Mouse (Mus musculus): Measurements from ENCODE around the gene Atp1a4. TPM values are rescaled to one million over a fixed set of nuclear protein-coding genes. Genes with fewer than 3 reads are reported as not detected.

The Atp1a4 gene
- polyA plus RNA-seq, 1 experiment from 2014 or later, result not detected

GRCm38 (mm10) chr1:172289617-172289946 is 31.4 kb upstream of the Atp1a4 start:
- Histone ChIP-seq H3K9ac (ENCODE audit: low read length) (no peak overlapping the region), H3K4me2 (no peak overlapping the region), H3K27ac (ENCODE audit: low read depth, low read length) (no peak overlapping the region), H3K27me3 (ENCODE audit: control insufficient read depth, insufficient read depth, low read length) (no peaks in the 10 kb centered on the region), H3K4me1 (ENCODE audit: control insufficient read depth, insufficient read depth, low read length) (no peaks in the 10 kb centered on the region), H3K4me3 (ENCODE audit: low read depth, low read length) (no peak overlapping the region), H3K9me3 (ENCODE audit: control insufficient read depth, low read length) (no peaks in the 10 kb centered on the region), H3K36me3 (ENCODE audit: control insufficient read depth, insufficient read depth, low read length) (no peaks in the 10 kb centered on the region)
- DNase-seq (ENCODE audit: low spot score, missing footprints), result no peak
- ATAC-seq (ENCODE audit: low FRiP score), result no peak
- WGBS, result 93% methylated on average over 3 of the region's 3 CpGs

- 92% methylated on average over 11 of the region's 11 CpGs for WGBS
Measured at GRCm38 (mm10) chr1:172288900-172289616, 30.8 kb upstream of the Atp1a4 start.

GRCm38 (mm10) chr1:172286740-172287139 is 28.5 kb upstream of the Atp1a4 start:
- Histone ChIP-seq H3K4me3 (ENCODE audit: low read depth, low read length) (no peak overlapping the region), H3K27me3 (ENCODE audit: control insufficient read depth, insufficient read depth, low read length) (no peaks in the 10 kb centered on the region), H3K27ac (ENCODE audit: low read depth, low read length) (no peak overlapping the region), H3K9me3 (ENCODE audit: control insufficient read depth, low read length) (no peaks in the 10 kb centered on the region), H3K4me1 (ENCODE audit: control insufficient read depth, insufficient read depth, low read length) (no peaks in the 10 kb centered on the region), H3K9ac (ENCODE audit: low read length) (no peak overlapping the region), H3K36me3 (ENCODE audit: control insufficient read depth, insufficient read depth, low read length) (no peaks in the 10 kb centered on the region), H3K4me2 (no peak overlapping the region)
- no peak for ATAC-seq (ENCODE audit: low FRiP score)
- 85% methylated on average over 5 of the region's 5 CpGs for WGBS
- DNase-seq (ENCODE audit: low spot score, missing footprints), result no peak

More at GRCm38 (mm10) chr1:172288900-172289616, 30.8 kb upstream of the Atp1a4 start:
- ATAC-seq (ENCODE audit: low FRiP score) (no peak), DNase-seq (ENCODE audit: low spot score, missing footprints) (no peak)
- no peaks in the 10 kb centered on the region for H3K4me1 ChIP-seq (ENCODE audit: control insufficient read depth, insufficient read depth, low read length)
- H3K27me3 ChIP-seq (ENCODE audit: control insufficient read depth, insufficient read depth, low read length), result no peaks in the 10 kb centered on the region
- H3K4me2 ChIP-seq, result no peak overlapping the region
- no peak overlapping the region for H3K27ac ChIP-seq (ENCODE audit: low read depth, low read length)
- H3K4me3 ChIP-seq (ENCODE audit: low read depth, low read length), result no peak overlapping the region
- no peaks in the 10 kb centered on the region for H3K9me3 ChIP-seq (ENCODE audit: control insufficient read depth, low read length)
- no peak overlapping the region for H3K9ac ChIP-seq (ENCODE audit: low read length)
- H3K36me3 ChIP-seq (ENCODE audit: control insufficient read depth, insufficient read depth, low read length), result no peaks in the 10 kb centered on the region

- ATAC-seq (ENCODE audit: low FRiP score), result no peak
- no peak overlapping the region for H3K9ac ChIP-seq (ENCODE audit: low read length)
- H3K36me3 ChIP-seq (ENCODE audit: control insufficient read depth, insufficient read depth, low read length), result no peaks in the 10 kb centered on the region
- H3K4me1 ChIP-seq (ENCODE audit: control insufficient read depth, insufficient read depth, low read length), result no peaks in the 10 kb centered on the region
- 89% methylated on average over 14 of the region's 14 CpGs for WGBS
- no peak overlapping the region for H3K4me2 ChIP-seq
- H3K27me3 ChIP-seq (ENCODE audit: control insufficient read depth, insufficient read depth, low read length), result no peaks in the 10 kb centered on the region
- no peak for DNase-seq (ENCODE audit: low spot score, missing footprints)
- H3K9me3 ChIP-seq (ENCODE audit: control insufficient read depth, low read length), result no peaks in the 10 kb centered on the region
- no peak overlapping the region for H3K27ac ChIP-seq (ENCODE audit: low read depth, low read length)
- no peak overlapping the region for H3K4me3 ChIP-seq (ENCODE audit: low read depth, low read length)
Measured at GRCm38 (mm10) chr1:172284221-172284620, 26.0 kb upstream of the Atp1a4 start.

- WGBS, result 92% methylated on average over 6 of the region's 6 CpGs
- Histone ChIP-seq H3K9ac (ENCODE audit: low read length) (no peak overlapping the region), H3K27ac (ENCODE audit: low read depth, low read length) (no peak overlapping the region), H3K27me3 (ENCODE audit: control insufficient read depth, insufficient read depth, low read length) (no peaks in the 10 kb centered on the region), H3K9me3 (ENCODE audit: control insufficient read depth, low read length) (no peaks in the 10 kb centered on the region), H3K4me3 (ENCODE audit: low read depth, low read length) (no peak overlapping the region), H3K4me2 (no peak overlapping the region), H3K36me3 (ENCODE audit: control insufficient read depth, insufficient read depth, low read length) (no peaks in the 10 kb centered on the region), H3K4me1 (ENCODE audit: control insufficient read depth, insufficient read depth, low read length) (no peaks in the 10 kb centered on the region)
- ATAC-seq (ENCODE audit: low FRiP score) (no peak), DNase-seq (ENCODE audit: low spot score, missing footprints) (no peak)
Measured at GRCm38 (mm10) chr1:172283073-172283472, 24.9 kb upstream of the Atp1a4 start.

- no peaks in the 10 kb centered on the region for H3K4me1 ChIP-seq (ENCODE audit: control insufficient read depth, insufficient read depth, low read length)
Measured at GRCm38 (mm10) chr1:172281522-172282254, 23.5 kb upstream of the Atp1a4 start.

GRCm38 (mm10) chr1:172279768-172280509 is 21.7 kb upstream of the Atp1a4 start:
- ATAC-seq (ENCODE audit: low FRiP score), result no peak; the same call in 1 of the 2 replicates
- H3K4me2 ChIP-seq, result no peak overlapping the region
- DNase-seq (ENCODE audit: low spot score, missing footprints), result no peak
- H3K9ac ChIP-seq (ENCODE audit: low read length), result no peak overlapping the region
- WGBS, result 83% methylated on average over 16 of the region's 16 CpGs
- no peaks in the 10 kb centered on the region for H3K9me3 ChIP-seq (ENCODE audit: control insufficient read depth, low read length)
- H3K4me1 ChIP-seq (ENCODE audit: control insufficient read depth, insufficient read depth, low read length), result no peaks in the 10 kb centered on the region
- H3K4me3 ChIP-seq (ENCODE audit: low read depth, low read length), result no peak overlapping the region
- no peaks in the 10 kb centered on the region for H3K27me3 ChIP-seq (ENCODE audit: control insufficient read depth, insufficient read depth, low read length)
- H3K27ac ChIP-seq (ENCODE audit: low read depth, low read length), result no peak overlapping the region
- no peaks in the 10 kb centered on the region for H3K36me3 ChIP-seq (ENCODE audit: control insufficient read depth, insufficient read depth, low read length)

More at GRCm38 (mm10) chr1:172281522-172282254, 23.5 kb upstream of the Atp1a4 start:
- 90% methylated on average over 10 of the region's 10 CpGs for WGBS
- no peak overlapping the region for H3K4me2 ChIP-seq
- DNase-seq (ENCODE audit: low spot score, missing footprints) (no peak), ATAC-seq (ENCODE audit: low FRiP score) (no peak)
- no peaks in the 10 kb centered on the region for H3K27me3 ChIP-seq (ENCODE audit: control insufficient read depth, insufficient read depth, low read length)
- no peak overlapping the region for H3K9ac ChIP-seq (ENCODE audit: low read length)
- no peaks in the 10 kb centered on the region for H3K9me3 ChIP-seq (ENCODE audit: control insufficient read depth, low read length)
- no peak overlapping the region for H3K27ac ChIP-seq (ENCODE audit: low read depth, low read length)
- H3K4me3 ChIP-seq (ENCODE audit: low read depth, low read length), result no peak overlapping the region
- no peaks in the 10 kb centered on the region for H3K36me3 ChIP-seq (ENCODE audit: control insufficient read depth, insufficient read depth, low read length)

GRCm38 (mm10) chr1:172278328-172278727 is 20.1 kb upstream of the Atp1a4 start:
- ATAC-seq (ENCODE audit: low FRiP score), result no peak
- Histone ChIP-seq H3K4me1 (ENCODE audit: control insufficient read depth, insufficient read depth, low read length) (no peaks in the 10 kb centered on the region), H3K27ac (ENCODE audit: low read depth, low read length) (no peak overlapping the region), H3K4me3 (ENCODE audit: low read depth, low read length) (no peak overlapping the region), H3K27me3 (ENCODE audit: control insufficient read depth, insufficient read depth, low read length) (no peaks in the 10 kb centered on the region), H3K36me3 (ENCODE audit: control insufficient read depth, insufficient read depth, low read length) (no peaks in the 10 kb centered on the region), H3K4me2 (no peak overlapping the region), H3K9me3 (ENCODE audit: control insufficient read depth, low read length) (no peaks in the 10 kb centered on the region), H3K9ac (ENCODE audit: low read length) (no peak overlapping the region)
- DNase-seq (ENCODE audit: low spot score, missing footprints), result no peak
- 90% methylated on average over 13 of the region's 13 CpGs for WGBS

GRCm38 (mm10) chr1:172277172-172277571 is 19.0 kb upstream of the Atp1a4 start:
- WGBS, result 85% methylated on average over 3 of the region's 3 CpGs
- Histone ChIP-seq H3K36me3 (ENCODE audit: control insufficient read depth, insufficient read depth, low read length) (no peaks in the 10 kb centered on the region), H3K27ac (ENCODE audit: low read depth, low read length) (no peak overlapping the region), H3K27me3 (ENCODE audit: control insufficient read depth, insufficient read depth, low read length) (no peaks in the 10 kb centered on the region), H3K4me2 (no peak overlapping the region), H3K9ac (ENCODE audit: low read length) (no peak overlapping the region), H3K4me3 (ENCODE audit: low read depth, low read length) (no peak overlapping the region), H3K9me3 (ENCODE audit: control insufficient read depth, low read length) (no peaks in the 10 kb centered on the region), H3K4me1 (ENCODE audit: control insufficient read depth, insufficient read depth, low read length) (no peaks in the 10 kb centered on the region; the same call in 1 of the 2 replicates)
- ATAC-seq (ENCODE audit: low FRiP score) (no peak), DNase-seq (ENCODE audit: low spot score, missing footprints) (no peak)

Data from midbrain, embryonic 11.5 days (tissue).